19 mouse cellular contexts compared by ENCODE assay signal in the genomic region with DNA sequence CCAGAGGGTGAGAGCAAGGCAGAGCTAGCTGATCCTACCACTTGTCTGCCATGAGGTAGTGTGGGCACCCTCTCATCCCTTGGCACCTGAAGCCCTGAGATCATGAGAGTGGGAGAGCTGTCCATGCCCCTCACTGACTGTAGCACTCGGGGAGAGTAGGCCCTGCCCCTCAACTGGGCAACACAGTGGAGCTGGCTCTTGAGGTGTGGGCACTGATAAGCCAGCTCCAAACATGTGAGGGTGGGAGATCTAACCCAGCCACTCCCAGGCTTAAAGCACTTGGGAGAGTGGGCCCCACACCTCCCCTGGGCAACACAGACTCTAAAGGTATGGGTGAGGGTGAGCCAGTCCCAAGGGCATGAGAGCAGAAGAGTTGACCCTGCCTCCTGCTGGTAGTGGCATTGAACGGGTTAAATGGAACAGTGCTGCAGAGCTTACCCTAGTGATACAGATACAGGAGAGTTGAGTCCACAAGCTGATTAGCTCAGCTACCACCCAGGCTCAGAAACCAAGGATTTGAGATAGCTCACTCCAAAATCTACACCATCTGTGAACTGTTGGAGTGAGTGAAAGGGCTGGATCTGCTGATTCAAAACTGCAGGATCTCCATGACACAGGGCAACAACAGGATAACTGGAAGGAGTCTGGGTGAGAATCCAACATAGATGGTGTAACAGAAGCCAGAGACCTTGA.
A peak's percentile ranks its signal among the peaks of the same experiment; 100 is the strongest.
DNase-seq lines count a peak whose midpoint lies in the region; ATAC-seq and TF ChIP-seq lines count a peak whose summit lies in the region.
"Had no signal": no experiment of that assay in that cellular context is flagged by ENCODE, and none has a peak within 500 bp of the region (broad histone marks: within the 10 kb centered on the region; RNA-seq: fewer than 3 reads in every experiment).

No protein-coding gene starts in this region.

- peak; percentile 21; the same call in 1 of the 2 replicates for ATAC-seq in kidney, postnatal 0 days (replicated peaks; ENCODE audit: low FRiP score, low read depth)
- ATAC-seq in kidney, embryonic 16.5 days (ENCODE audit: low FRiP score, low TSS enrichment), result no peak
- peak; percentile 88 for ATAC-seq in liver, embryonic 11.5 days (replicated peaks; ENCODE audit: low FRiP score)
- peak; percentile 52 for ATAC-seq in megakaryocyte progenitor cell, adult 5-6 weeks (replicated peaks; ENCODE audit: poor library complexity)
- ATAC-seq in midbrain, embryonic 13.5 days, result no peak
- ATAC-seq: intestine, embryonic 16.5 days had no signal

- WGBS in kidney, postnatal 0 days, result 75% methylated on average over 2 of the region's 2 CpGs
- WGBS in kidney, embryonic 16.5 days, result 93% methylated on average over 2 of the region's 2 CpGs
- WGBS in liver, embryonic 11.5 days, result 40% methylated on average over 2 of the region's 2 CpGs
- WGBS in midbrain, embryonic 13.5 days, result 87% methylated on average over 2 of the region's 2 CpGs

- no peak for TF ChIP-seq CTCF in kidney, postnatal 0 days (IDR thresholded peaks at IDR 0.05; ENCODE audit: low read depth)

- H3K4me2 ChIP-seq in kidney, postnatal 0 days (ENCODE audit: low read length), result no peak overlapping the region
- H3K4me2 ChIP-seq in kidney, embryonic 16.5 days (replicated peaks; ENCODE audit: low read depth, low read length), result no peak overlapping the region
- no peak overlapping the region for H3K4me2 ChIP-seq in liver, embryonic 11.5 days
- H3K4me2 ChIP-seq in midbrain, embryonic 13.5 days (replicated peaks), result no peak overlapping the region
- H3K4me2 ChIP-seq: hindbrain, embryonic 15.5 days; limb, embryonic 15.5 days; neural tube, embryonic 15.5 days had no signal

- H3K9ac ChIP-seq in kidney, postnatal 0 days (ENCODE audit: low read depth, low read length), result no peak overlapping the region
- H3K9ac ChIP-seq in kidney, embryonic 16.5 days (replicated peaks; ENCODE audit: low read length), result no peak overlapping the region
- no peak overlapping the region for H3K9ac ChIP-seq in liver, embryonic 11.5 days (ENCODE audit: low read depth, low read length)
- no peak overlapping the region for H3K9ac ChIP-seq in midbrain, embryonic 13.5 days (replicated peaks)
- H3K9ac ChIP-seq: hindbrain, embryonic 15.5 days; limb, embryonic 15.5 days; neural tube, embryonic 15.5 days had no signal

- H3K4me1 ChIP-seq in kidney, postnatal 0 days (replicated peaks; ENCODE audit: insufficient read depth, low read length), result no peaks in the 10 kb centered on the region
- no peaks in the 10 kb centered on the region for H3K4me1 ChIP-seq in kidney, embryonic 16.5 days (ENCODE audit: insufficient read depth, low read length)
- peaks cover 7% of the 10 kb centered on the region for H3K4me1 ChIP-seq in liver, embryonic 11.5 days (replicated peaks; ENCODE audit: control insufficient read depth, insufficient read depth, low read length)
- no peaks in the 10 kb centered on the region for H3K4me1 ChIP-seq in midbrain, embryonic 13.5 days (replicated peaks)
- H3K4me1 ChIP-seq: forebrain, embryonic 10.5 days; hindbrain, embryonic 15.5 days; limb, embryonic 15.5 days; midbrain, embryonic 10.5 days had no signal

- H3K27me3 ChIP-seq in kidney, postnatal 0 days (ENCODE audit: insufficient read depth, low read length), result no peaks in the 10 kb centered on the region
- H3K27me3 ChIP-seq in kidney, embryonic 16.5 days (ENCODE audit: insufficient read depth, low read length), result no peaks in the 10 kb centered on the region
- no peaks in the 10 kb centered on the region for H3K27me3 ChIP-seq in liver, embryonic 11.5 days (replicated peaks; ENCODE audit: control insufficient read depth, insufficient read depth, low read length)
- H3K27me3 ChIP-seq in midbrain, embryonic 13.5 days, result no peaks in the 10 kb centered on the region
- H3K27me3 ChIP-seq: hindbrain, embryonic 15.5 days; limb, embryonic 15.5 days; neural tube, embryonic 15.5 days had no signal

- H3K9me3 ChIP-seq in kidney, postnatal 0 days (replicated peaks; ENCODE audit: low read length), result no peaks in the 10 kb centered on the region
- H3K9me3 ChIP-seq in kidney, embryonic 16.5 days (ENCODE audit: low read length), result no peaks in the 10 kb centered on the region
- H3K9me3 ChIP-seq in liver, embryonic 11.5 days (ENCODE audit: control insufficient read depth, low read length), result no peaks in the 10 kb centered on the region
- H3K9me3 ChIP-seq in midbrain, embryonic 13.5 days, result no peaks in the 10 kb centered on the region
- H3K9me3 ChIP-seq: forebrain, embryonic 10.5 days; hindbrain, embryonic 15.5 days; limb, embryonic 15.5 days; midbrain, embryonic 10.5 days; neural tube, embryonic 15.5 days had no signal

- no peaks in the 10 kb centered on the region for H3K36me3 ChIP-seq in kidney, postnatal 0 days (ENCODE audit: insufficient read depth, low read length)
- no peaks in the 10 kb centered on the region for H3K36me3 ChIP-seq in kidney, embryonic 16.5 days (ENCODE audit: insufficient read depth, low read length)
- no peaks in the 10 kb centered on the region for H3K36me3 ChIP-seq in liver, embryonic 11.5 days (ENCODE audit: control insufficient read depth, insufficient read depth, low read length)
- H3K36me3 ChIP-seq in midbrain, embryonic 13.5 days, result no peaks in the 10 kb centered on the region
- H3K36me3 ChIP-seq: forebrain, embryonic 10.5 days; hindbrain, embryonic 15.5 days; limb, embryonic 15.5 days; midbrain, embryonic 10.5 days; neural tube, embryonic 15.5 days had no signal

- DNase-seq in kidney, postnatal 0 days (ENCODE audit: low spot score), result no peak
- peak; percentile 17 for DNase-seq in c-Kit-positive CD71-positive TER-119-negative erythroid progenitor cells, embryonic 14.5 days (ENCODE audit: low read depth)
- no peak for DNase-seq in liver, embryonic 11.5 days (ENCODE audit: low spot score)
- DNase-seq in adrenal gland, postnatal 10 days, result no peak
- no peak for DNase-seq in T-cell, adult 2 months (ENCODE audit: low spot score)
- DNase-seq: cerebellum, postnatal 10 days; heart, postnatal 4 days; lung, postnatal 14 days; right cerebral cortex, postnatal 25 days; thymus, postnatal 14 days had no signal

- no peak overlapping the region for H3K27ac ChIP-seq in kidney, postnatal 0 days
- H3K27ac ChIP-seq in kidney, embryonic 16.5 days (ENCODE audit: low read length), result no peak overlapping the region
- no peak overlapping the region for H3K27ac ChIP-seq in liver, embryonic 11.5 days (ENCODE audit: low read depth, low read length)
- no peak overlapping the region for H3K27ac ChIP-seq in midbrain, embryonic 13.5 days
- H3K27ac ChIP-seq: forebrain, embryonic 10.5 days; hindbrain, embryonic 15.5 days; limb, embryonic 15.5 days; midbrain, embryonic 10.5 days; neural tube, embryonic 15.5 days had no signal

- H3K4me3 ChIP-seq in kidney, postnatal 0 days (replicated peaks; ENCODE audit: low read depth, low read length), result no peak overlapping the region
- H3K4me3 ChIP-seq in kidney, embryonic 16.5 days (ENCODE audit: low read length), result no peak overlapping the region
- no peak overlapping the region for H3K4me3 ChIP-seq in liver, embryonic 11.5 days (ENCODE audit: low read depth, low read length)
- H3K4me3 ChIP-seq in midbrain, embryonic 13.5 days (replicated peaks), result no peak overlapping the region
- H3K4me3 ChIP-seq: forebrain, embryonic 10.5 days; hindbrain, embryonic 15.5 days; limb, embryonic 15.5 days; midbrain, embryonic 10.5 days; neural tube, embryonic 15.5 days had no signal

Comparison
In these comparisons a context has a peak if more than half of its experiments do, and no peak if none do; other contexts are left out.
1. ATAC-seq: peak in kidney, postnatal 0 days (single experiment), liver, embryonic 11.5 days (single experiment) and megakaryocyte progenitor cell, adult 5-6 weeks (single experiment); none in kidney, embryonic 16.5 days (single experiment) and midbrain, embryonic 13.5 days (single experiment).